Comparison of ENCODE assay signal across 14 mouse cellular contexts in genomic region chr4:35130411-35130948, GRCm38 (mm10). TPM values are rescaled to one million over a fixed set of nuclear protein-coding genes. Genes with fewer than 3 reads are reported as not detected.
DNase-seq lines count a peak whose midpoint lies in the region; ATAC-seq lines count a peak whose summit lies in the region.
"Had no signal": no experiment of that assay in that cellular context is flagged by ENCODE, and none has a peak within 500 bp of the region (broad histone marks: within the 10 kb centered on the region; RNA-seq: fewer than 3 reads in every experiment).

No protein-coding gene starts in this region.

- no peaks in the 10 kb centered on the region for H3K9me3 ChIP-seq in hindbrain, embryonic 16.5 days (ENCODE audit: control insufficient read depth, low read length)
- H3K9me3 ChIP-seq: limb, embryonic 15.5 days had no signal

- no peaks in the 10 kb centered on the region for H3K36me3 ChIP-seq in hindbrain, embryonic 16.5 days (ENCODE audit: control insufficient read depth, insufficient read depth, low read length)
- H3K36me3 ChIP-seq: limb, embryonic 15.5 days had no signal

- no peak overlapping the region for H3K4me2 ChIP-seq in hindbrain, embryonic 16.5 days (ENCODE audit: low read length)
- H3K4me2 ChIP-seq: limb, embryonic 15.5 days had no signal

- no peak overlapping the region for H3K27ac ChIP-seq in hindbrain, embryonic 16.5 days (ENCODE audit: low read depth, low read length)
- H3K27ac ChIP-seq: limb, embryonic 15.5 days had no signal

- peak; percentile 90 for ATAC-seq in granulocyte monocyte progenitor cell, adult 5-6 weeks (replicated peaks; ENCODE audit: poor library complexity, severe bottlenecking)
- ATAC-seq in hindbrain, embryonic 16.5 days = no peak

- H3K4me1 ChIP-seq in hindbrain, embryonic 16.5 days (ENCODE audit: control insufficient read depth, insufficient read depth, low read depth, low read length) = peaks cover 2% of the 10 kb centered on the region

- H3K9ac ChIP-seq in hindbrain, embryonic 16.5 days (ENCODE audit: low read depth, low read length) = no peak overlapping the region
- H3K9ac ChIP-seq: limb, embryonic 15.5 days had no signal

- peak; percentile 21 to 45 for DNase-seq in spleen, postnatal 36 days (ENCODE audit: low spot score in 2 of 2)
- DNase-seq in spleen, postnatal 14 days (ENCODE audit: low spot score in 2 of 2) = no peak
- DNase-seq in lung, postnatal 25 days (ENCODE audit: low spot score) = peak; percentile 43
- no peak for DNase-seq in embryo, embryonic 10 days (ENCODE audit: low spot score)
- DNase-seq in frontal cortex, postnatal 10 days (ENCODE audit: low spot score in 2 of 2) = no peak
- DNase-seq: cerebellum, adult 11-12 months; gastrocnemius, postnatal 36 days; kidney, postnatal 14 days; right cerebral cortex, postnatal 25 days had no signal

- H3K4me3 ChIP-seq in hindbrain, embryonic 16.5 days (ENCODE audit: low read length) = no peak overlapping the region
- H3K4me3 ChIP-seq: erythroblast, embryonic 14.5 days; limb, embryonic 15.5 days; myocyte had no signal

- no peaks in the 10 kb centered on the region for H3K27me3 ChIP-seq in hindbrain, embryonic 16.5 days (replicated peaks; ENCODE audit: control insufficient read depth, insufficient read depth, low read length)
- H3K27me3 ChIP-seq: limb, embryonic 15.5 days had no signal

- WGBS in hindbrain, embryonic 16.5 days = 65% methylated on average over 6 of the region's 6 CpGs

RNA-seq across cellular contexts. Expression of gene Ifnk, which starts 21.4 kb away (rescaled TPM):
- total RNA-seq in granulocyte monocyte progenitor cell, adult 5-6 weeks (2014; fragmentation: Nextera tagmentation) = not detected in 2 replicates
- total RNA-seq in granulocyte monocyte progenitor cell, adult 5-6 weeks (2017) = not detected in 2 replicates
- polyA plus RNA-seq in hindbrain, embryonic 16.5 days (2015; fragmentation: Nextera tagmentation; extraction: Ambion mirVana) = not detected in 2 replicates
- total RNA-seq: gastrocnemius, postnatal 36 days had no signal
- polyA plus RNA-seq: erythroblast, embryonic 14.5 days; myocyte had no signal

RNA-seq across cellular contexts. Expression of gene Mob3b, which starts 26.8 kb away (rescaled TPM):
- total RNA-seq in granulocyte monocyte progenitor cell, adult 5-6 weeks (2014; fragmentation: Nextera tagmentation) = 1.4 and 7.8 TPM in 2 replicates
- total RNA-seq in granulocyte monocyte progenitor cell, adult 5-6 weeks (2017) = 0.77 and 2.2 TPM in 2 replicates
- 3.9 TPM in 2 replicates for polyA plus RNA-seq in hindbrain, embryonic 16.5 days (2015; fragmentation: Nextera tagmentation; extraction: Ambion mirVana)
- polyA plus RNA-seq: erythroblast, embryonic 14.5 days had no signal

Comparison
In these comparisons a context has a peak if more than half of its experiments do, and no peak if none do; other contexts are left out.
1. DNase-seq: peak in spleen, postnatal 36 days (2 of 2) and lung, postnatal 25 days (single experiment); none in spleen, postnatal 14 days (0 of 2), embryo, embryonic 10 days (single experiment) and frontal cortex, postnatal 10 days (0 of 2).